Mouse (Mus musculus) liver, embryonic 11.5 days (tissue): ENCODE measurements at regions not wholly inside any gene's neighbourhood (a gene's known extent, or its start where the extent isn't known, plus 50 kb on each side); places are given as distances from the start of the nearest gene placed in this dataset.

Experiments used
- ATAC-seq: fragments of 200-750 bp; cut with Nextera tagmentation; replicated peaks from 2 replicates; pipeline ENCODE4 v1.8.0; 2017; ENCODE audit warnings: moderate number of reproducible peaks, mild to moderate bottlenecking, moderate TSS enrichment, moderate library complexity; ENCODE audit not compliant: low FRiP score
- DNase-seq: peaks from one replicate; pipeline ENCODE4 v3.0.0-alpha.2; 2017; ENCODE audit warnings: low spot score
- H3K27ac ChIP-seq: fragments of 300-500 bp; sonication (generic); 2 replicates; pipeline ENCODE4 v1.5.1; 2014; ENCODE audit warnings: mild to moderate bottlenecking, low read depth, low read length, control low read depth
- H3K27me3 ChIP-seq: fragments of 300-500 bp; sonication (generic); replicated peaks from 2 replicates; pipeline ENCODE4 v1.6.1; 2014; ENCODE audit warnings: low read length, mixed read lengths; ENCODE audit not compliant: control insufficient read depth, insufficient read depth
- H3K36me3 ChIP-seq: fragments of 300-500 bp; sonication (generic); 2 replicates; pipeline ENCODE4 v1.6.1; 2014; ENCODE audit warnings: mild to moderate bottlenecking, low read length, moderate library complexity, mixed read lengths; ENCODE audit not compliant: control insufficient read depth, insufficient read depth
- H3K4me1 ChIP-seq: fragments of 300-500 bp; sonication (generic); replicated peaks from 2 replicates; pipeline ENCODE4 v1.6.1; 2014; ENCODE audit warnings: low read length, mixed read lengths; ENCODE audit not compliant: control insufficient read depth, insufficient read depth
- H3K4me2 ChIP-seq: fragments of 300-500 bp; sonication (generic); 2 replicates; pipeline ENCODE4 v1.6.1; 2014; ENCODE audit warnings: mild to moderate bottlenecking, control low read depth, moderate library complexity
- H3K4me3 ChIP-seq: fragments of 300-500 bp; sonication (generic); 2 replicates; pipeline ENCODE4 v1.5.1; 2014; ENCODE audit warnings: low read depth, low read length, control low read depth
- H3K9ac ChIP-seq: fragments of 300-500 bp; sonication (generic); 2 replicates; pipeline ENCODE4 v1.6.1; 2014; ENCODE audit warnings: low read depth, low read length, control low read depth
- H3K9me3 ChIP-seq: fragments of 300-500 bp; sonication (generic); 2 replicates; pipeline ENCODE4 v1.6.1; 2016; ENCODE audit warnings: low read length, inconsistent platforms, mixed read lengths; ENCODE audit not compliant: control insufficient read depth
- WGBS: fragments of 180-500 bp; shearing (Covaris S2); extraction: QIAGEN DNeasy Blood & Tissue Kit; methylation state at CpG from one replicate; pipeline ENCODE4 v1.1.7; 2014; 5-methylcytosine and 5-hydroxymethylcytosine counted together

DNA sequence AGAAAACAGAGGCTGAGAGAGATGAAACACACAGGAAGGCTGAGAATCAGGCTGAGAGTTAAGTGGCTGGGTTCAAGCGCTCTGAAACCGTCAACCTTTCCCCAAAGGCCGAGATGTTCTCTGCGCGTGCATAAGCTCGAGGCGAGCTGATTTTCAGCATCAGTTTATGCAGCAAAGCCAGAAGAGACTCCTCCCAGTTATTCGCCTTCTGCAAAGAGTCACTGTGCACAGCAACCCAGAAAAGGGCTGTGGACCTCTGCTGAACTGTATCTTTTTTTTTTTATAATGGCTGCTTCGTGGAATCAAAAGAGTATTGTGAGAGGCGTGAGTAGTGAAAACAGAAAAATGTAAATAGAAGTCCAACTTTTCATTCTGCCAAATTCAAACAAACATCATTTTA lies 413.7 kb downstream of the Wdr11 start:
- H3K27ac ChIP-seq: no peak overlapping the region
- ATAC-seq: no peak

DNA sequence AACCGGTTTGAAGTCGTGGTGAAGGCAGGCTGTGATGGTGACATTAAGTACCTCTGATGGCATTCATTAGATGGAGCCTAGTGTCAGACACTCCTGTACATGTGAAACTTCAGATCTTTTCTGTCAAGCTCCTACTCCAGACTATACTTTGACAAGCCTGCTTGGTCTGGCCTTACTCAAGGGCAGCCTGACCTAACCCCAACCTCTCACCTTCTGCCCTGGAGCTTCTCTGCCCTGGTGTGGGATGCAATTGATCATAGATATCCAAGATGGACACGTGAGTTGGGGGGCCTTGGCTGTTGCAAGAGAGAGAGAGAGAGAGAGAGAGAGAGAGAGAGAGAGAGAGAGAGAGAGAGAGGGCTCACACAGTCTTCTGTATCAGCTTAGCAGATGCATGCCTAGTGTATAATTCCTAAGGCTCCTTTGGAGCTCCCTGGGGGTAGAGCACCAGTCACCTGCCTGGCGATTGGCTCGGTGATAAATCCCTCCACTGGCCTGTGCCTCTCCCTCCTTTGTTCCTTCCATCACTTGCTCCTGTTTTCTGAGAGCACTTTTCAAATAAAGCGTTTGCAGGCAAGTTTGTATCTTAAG lies 416.4 kb downstream of the Wdr11 start:
- Histone ChIP-seq H3K4me1 (0 out of 2 replicates have a peak, but pooled peaks cover 3% of the 10 kb centered on the region), H3K9ac (no peak overlapping the region), H3K4me2 (no peak overlapping the region), H3K27me3 (no peaks in the 10 kb centered on the region), H3K36me3 (no peaks in the 10 kb centered on the region), H3K9me3 (no peaks in the 10 kb centered on the region), H3K27ac (no peak overlapping the region), H3K4me3 (no peak overlapping the region)
- ATAC-seq: no peak
- 40% methylated on average over 6 of the region's 6 CpGs for WGBS
- no peak for DNase-seq

More for the DNA sequence above, 413.7 kb downstream of the Wdr11 start:
- 64% methylated on average over 10 of the region's 10 CpGs for WGBS
- Histone ChIP-seq H3K4me1 (no peaks in the 10 kb centered on the region), H3K36me3 (no peaks in the 10 kb centered on the region), H3K27me3 (no peaks in the 10 kb centered on the region), H3K4me3 (no peak overlapping the region), H3K9ac (no peak overlapping the region), H3K4me2 (no peak overlapping the region), H3K9me3 (no peaks in the 10 kb centered on the region)
- DNase-seq: no peak

DNA sequence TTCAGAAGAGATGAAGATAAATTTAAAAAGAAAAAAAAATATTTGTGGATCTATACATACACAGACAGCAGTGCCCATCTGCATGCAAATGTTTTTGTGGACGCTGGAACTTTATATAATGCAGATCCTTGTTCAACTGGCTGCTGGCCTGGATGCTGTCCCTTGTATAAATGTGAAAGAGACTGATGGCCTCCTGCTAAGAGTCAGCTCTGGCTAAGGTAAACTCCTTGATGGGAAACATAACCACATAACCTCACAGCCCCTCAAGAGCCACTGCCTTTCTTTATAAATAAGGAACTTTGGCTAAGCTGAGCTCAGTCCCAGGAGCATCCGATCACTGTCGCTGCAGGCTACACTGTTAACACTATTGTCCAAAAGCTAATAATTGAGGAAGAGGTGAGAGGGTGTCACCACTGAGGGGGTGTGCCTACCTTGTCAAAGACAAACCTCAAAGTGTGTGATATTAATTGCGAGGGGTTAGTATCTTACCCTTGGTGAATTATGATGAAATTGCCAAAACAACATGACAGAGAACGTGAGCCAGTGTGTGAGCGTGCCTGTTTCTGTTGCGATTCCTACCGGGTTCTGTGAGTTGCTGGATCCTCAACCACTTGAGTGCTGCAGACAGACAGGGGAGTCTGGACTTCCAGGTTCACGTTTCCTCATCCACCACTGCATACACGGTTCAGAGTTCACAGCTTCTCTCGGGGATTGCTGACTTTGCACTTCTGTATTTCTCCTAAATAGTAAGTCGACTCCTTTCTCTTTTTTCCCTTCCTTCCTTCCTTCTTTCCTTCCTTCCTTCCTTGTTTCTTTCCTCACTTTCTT lies 417.1 kb downstream of the Wdr11 start:
- no peaks in the 10 kb centered on the region for H3K36me3 ChIP-seq
- 0 out of 2 replicates have a peak, but pooled peaks cover 3% of the 10 kb centered on the region for H3K4me1 ChIP-seq
- no peak overlapping the region for H3K9ac ChIP-seq
- no peaks in the 10 kb centered on the region for H3K9me3 ChIP-seq
- no peak overlapping the region for H3K4me3 ChIP-seq
- H3K4me2 ChIP-seq: no peak overlapping the region
- ATAC-seq: no peak
- WGBS: 51% methylated on average over 12 of the region's 12 CpGs
- no peak for DNase-seq
- no peak overlapping the region for H3K27ac ChIP-seq
- no peaks in the 10 kb centered on the region for H3K27me3 ChIP-seq

DNA sequence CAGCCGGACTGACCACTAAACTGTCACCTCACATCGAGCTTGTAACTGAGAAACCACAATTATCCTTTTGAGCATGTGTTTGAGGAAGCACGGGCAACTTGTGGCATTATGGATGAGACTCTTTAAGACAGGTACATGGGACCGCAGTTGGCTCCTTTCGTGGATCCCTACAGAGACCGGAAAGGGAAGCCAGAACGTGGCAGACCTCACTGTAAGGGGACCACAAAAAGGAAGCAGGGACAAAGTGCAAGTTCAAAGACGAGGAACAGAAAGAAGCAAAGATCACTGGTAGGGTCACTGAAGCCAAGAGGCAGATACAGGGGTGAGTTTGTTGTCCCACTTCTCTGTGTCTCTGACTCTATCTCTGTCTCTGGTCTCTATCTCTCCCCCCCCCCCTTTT lies 420.4 kb downstream of the Wdr11 start:
- H3K36me3 ChIP-seq: no peaks in the 10 kb centered on the region
- no peak overlapping the region for H3K27ac ChIP-seq
- H3K4me3 ChIP-seq: no peak overlapping the region
- H3K9me3 ChIP-seq: no peaks in the 10 kb centered on the region
- 41% methylated on average over 8 of the region's 8 CpGs for WGBS
- no peak for DNase-seq
- H3K9ac ChIP-seq: no peak overlapping the region
- peaks cover 3% of the 10 kb centered on the region; the same call in 1 of the 2 replicates for H3K4me1 ChIP-seq
- no peak for ATAC-seq
- H3K4me2 ChIP-seq: no peak overlapping the region
- no peaks in the 10 kb centered on the region for H3K27me3 ChIP-seq

DNA sequence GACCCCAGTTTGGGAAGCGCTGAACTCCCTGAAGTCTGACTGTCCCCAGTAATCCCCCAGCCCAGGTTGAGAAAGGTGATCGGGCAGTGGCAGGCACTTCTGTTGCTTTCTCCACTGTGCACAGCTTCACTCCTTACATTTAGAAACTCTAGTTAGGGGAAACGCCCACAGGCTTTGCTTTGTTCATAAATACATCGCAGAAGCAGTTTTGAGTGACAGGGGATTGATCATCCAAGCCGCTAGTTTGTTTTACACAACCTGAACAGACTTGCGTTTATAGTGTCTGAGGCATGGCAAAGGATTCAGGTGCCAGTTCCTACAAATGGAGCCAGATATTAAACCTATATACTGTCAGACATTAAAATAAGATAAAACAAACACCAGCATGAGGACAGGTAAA lies 421.4 kb downstream of the Wdr11 start:
- H3K4me3 ChIP-seq: no peak overlapping the region
- peaks cover 3% of the 10 kb centered on the region; the same call in 1 of the 2 replicates for H3K4me1 ChIP-seq
- H3K9ac ChIP-seq: no peak overlapping the region
- no peak overlapping the region for H3K27ac ChIP-seq
- H3K4me2 ChIP-seq: no peak overlapping the region
- no peaks in the 10 kb centered on the region for H3K9me3 ChIP-seq
- no peak for DNase-seq
- WGBS: 83% methylated on average over 6 of the region's 6 CpGs
- no peaks in the 10 kb centered on the region for H3K27me3 ChIP-seq
- no peak for ATAC-seq
- no peaks in the 10 kb centered on the region for H3K36me3 ChIP-seq

DNA sequence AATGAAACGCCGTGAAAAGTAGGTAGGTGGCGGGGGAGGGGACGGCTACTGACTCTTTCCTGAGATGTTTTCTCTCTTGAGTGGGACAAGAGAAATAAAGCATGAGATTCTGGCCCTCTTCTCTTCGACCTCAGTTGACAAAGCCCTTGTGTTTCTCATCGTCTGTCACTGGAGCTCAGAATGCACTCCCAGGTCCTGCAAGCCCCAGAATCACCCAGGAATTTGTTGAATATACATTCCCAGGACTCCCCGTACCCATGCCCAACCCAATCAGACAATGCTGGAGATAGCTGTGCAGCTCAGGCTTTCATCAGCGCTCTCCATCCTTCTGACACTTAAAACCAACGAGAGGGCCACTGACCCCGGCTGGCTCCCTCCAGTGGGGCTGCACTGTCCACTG lies 422.9 kb downstream of the Wdr11 start:
- ATAC-seq: no peak
- H3K27ac ChIP-seq: no peak overlapping the region
- no peak for DNase-seq

DNA sequence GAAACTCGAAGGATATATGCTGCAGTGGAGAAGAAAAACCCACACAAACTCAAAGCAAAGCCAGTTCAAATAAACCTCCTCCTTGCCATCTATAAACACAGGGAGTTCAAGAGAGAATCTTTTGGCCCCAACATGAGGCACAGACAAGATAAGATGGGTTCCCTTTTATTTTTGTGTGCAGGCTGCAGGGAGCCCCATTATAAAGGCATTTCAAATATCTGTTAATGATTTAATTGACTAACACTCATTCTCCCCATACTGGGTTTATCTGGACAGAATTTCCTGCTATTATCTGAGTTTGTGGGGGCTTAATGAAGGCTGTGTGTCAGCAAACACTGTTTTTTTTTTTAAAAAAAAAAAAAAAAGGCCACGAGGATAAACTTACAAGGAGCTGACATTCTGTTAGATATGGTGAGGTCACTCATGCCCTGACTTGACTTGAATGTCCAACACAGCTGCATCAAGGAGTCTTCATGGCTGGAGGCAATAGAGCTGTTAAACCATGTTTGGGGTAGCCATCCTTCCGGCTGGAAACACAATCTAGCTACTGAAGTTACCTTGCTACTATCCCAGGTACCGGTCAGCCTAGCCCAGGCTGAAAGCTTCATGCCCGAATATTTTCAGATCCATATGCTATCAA lies 423.8 kb downstream of the Wdr11 start:
- Histone ChIP-seq H3K36me3 (no peaks in the 10 kb centered on the region), H3K9me3 (no peaks in the 10 kb centered on the region), H3K4me2 (no peak overlapping the region), H3K4me3 (no peak overlapping the region), H3K27me3 (no peaks in the 10 kb centered on the region), H3K27ac (peak overlapping the region; percentile 52), H3K4me1 (peaks cover 3% of the 10 kb centered on the region; the same call in 1 of the 2 replicates), H3K9ac (no peak overlapping the region)
- 41% methylated on average over 5 of the region's 5 CpGs for WGBS
- DNase-seq: no peak
- ATAC-seq: no peak

More for the DNA sequence above, 422.9 kb downstream of the Wdr11 start:
- WGBS: 59% methylated on average over 10 of the region's 10 CpGs
- Histone ChIP-seq H3K9me3 (no peaks in the 10 kb centered on the region), H3K27me3 (no peaks in the 10 kb centered on the region), H3K4me2 (no peak overlapping the region), H3K9ac (no peak overlapping the region), H3K4me3 (no peak overlapping the region), H3K4me1 (peaks cover 3% of the 10 kb centered on the region; the same call in 1 of the 2 replicates), H3K36me3 (no peaks in the 10 kb centered on the region)

DNA sequence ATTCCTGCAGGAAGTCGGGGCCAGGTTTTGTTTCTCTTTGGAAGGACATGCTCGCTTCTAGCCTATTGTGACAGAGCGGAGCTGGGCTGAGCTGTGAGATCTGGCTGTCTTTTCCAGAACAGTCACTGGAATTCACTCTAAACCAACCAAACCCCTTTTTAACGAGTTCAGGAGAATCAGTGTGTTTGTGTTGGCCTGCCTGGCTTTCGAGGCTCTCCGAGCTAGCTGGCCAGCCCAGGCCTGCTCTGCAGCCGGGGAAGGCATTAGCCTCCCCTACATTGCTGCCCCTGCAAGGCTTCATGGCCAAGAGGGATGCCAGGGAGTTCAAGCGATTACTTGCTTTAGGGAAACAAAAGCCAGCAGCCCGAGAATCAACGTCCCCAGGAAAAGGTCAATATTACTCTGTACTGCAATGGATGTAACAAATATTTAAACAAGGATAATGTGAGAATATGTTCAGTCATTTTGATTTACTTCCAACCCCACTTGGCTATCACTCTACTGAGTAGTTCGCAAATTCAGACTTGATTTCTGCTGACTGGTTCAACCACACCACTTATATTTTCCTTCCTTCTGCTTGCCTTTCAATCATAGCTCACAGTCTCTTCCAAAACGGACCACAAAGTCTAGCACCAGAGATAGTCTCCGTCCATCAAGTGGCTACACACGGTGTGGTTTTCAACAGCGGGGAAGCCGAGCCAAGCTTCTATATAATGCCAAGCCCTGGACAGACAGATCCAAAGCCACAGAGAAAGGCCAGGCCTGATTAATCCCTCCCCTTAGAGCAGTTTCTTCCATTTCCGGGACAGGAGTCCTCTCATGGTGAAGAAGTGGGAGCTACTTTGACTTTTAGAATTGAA lies 424.6 kb downstream of the Wdr11 start:
- no peak overlapping the region for H3K9ac ChIP-seq
- H3K4me3 ChIP-seq: no peak overlapping the region
- no peak for DNase-seq
- no peaks in the 10 kb centered on the region for H3K36me3 ChIP-seq
- H3K9me3 ChIP-seq: no peaks in the 10 kb centered on the region
- no peak overlapping the region for H3K4me2 ChIP-seq
- WGBS: 64% methylated on average over 17 of the region's 17 CpGs
- H3K4me1 ChIP-seq: no peaks in the 10 kb centered on the region; the same call in 1 of the 2 replicates
- ATAC-seq: no peak
- H3K27ac ChIP-seq: peak overlapping the region; percentile 52
- no peaks in the 10 kb centered on the region for H3K27me3 ChIP-seq
